Mouse (Mus musculus): ENCODE results near the gene Ostc. TPM values are rescaled to one million over a fixed set of nuclear protein-coding genes. Genes with fewer than 3 reads are reported as not detected.

Ostc gene
- polyA plus RNA-seq, 1 experiment: 67.7 TPM

GRCm38 (mm10) chr3:130712891-130713290 is 3.6 kb upstream of the Ostc start:
- no peak for DNase-seq (ENCODE audit: extremely low spot score in 1 of 2, low spot score in 1 of 2)

DNA sequence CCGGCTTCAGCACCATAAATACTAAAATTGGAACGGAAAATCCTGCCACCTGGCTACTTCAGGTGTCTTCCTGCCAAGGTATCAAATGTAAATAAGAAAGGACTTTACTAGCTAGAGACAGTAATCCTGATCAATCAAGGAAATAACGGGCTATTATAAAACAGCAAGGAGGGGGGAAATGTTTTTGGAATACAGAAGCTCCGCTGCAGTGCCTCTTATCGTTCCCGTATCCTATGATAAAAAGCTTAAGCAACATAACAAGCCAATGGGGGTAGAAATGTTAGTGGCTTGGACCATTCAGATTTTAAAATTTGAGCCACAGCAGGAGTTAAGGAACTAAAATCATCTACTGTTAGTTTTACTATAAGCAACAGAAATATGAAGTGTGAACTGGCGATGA is 859 bp upstream of the Ostc start:
- DNase-seq (ENCODE audit: extremely low spot score in 1 of 2, low spot score in 1 of 2): no peak

GRCm38 (mm10) chr3:130708529-130708928 is 715 bp downstream of the Ostc start:
- DNase-seq (ENCODE audit: extremely low spot score in 1 of 2, low spot score in 1 of 2): no peak

GRCm38 (mm10) chr3:130702289-130702688 is 7.0 kb downstream of the Ostc start:
- DNase-seq (ENCODE audit: extremely low spot score in 1 of 2, low spot score in 1 of 2): no peak

- no peak for DNase-seq (ENCODE audit: extremely low spot score in 1 of 2, low spot score in 1 of 2)
These were observed 11.6 kb downstream of the Ostc start for GRCm38 (mm10) chr3:130697622-130698021.

GRCm38 (mm10) chr3:130694705-130695104 is 14.5 kb downstream of the Ostc start:
- no peak for DNase-seq (ENCODE audit: extremely low spot score in 1 of 2, low spot score in 1 of 2)

- DNase-seq (ENCODE audit: extremely low spot score in 1 of 2, low spot score in 1 of 2): no peak
These were observed 15.1 kb downstream of the Ostc start for GRCm38 (mm10) chr3:130694041-130694593.

DNA sequence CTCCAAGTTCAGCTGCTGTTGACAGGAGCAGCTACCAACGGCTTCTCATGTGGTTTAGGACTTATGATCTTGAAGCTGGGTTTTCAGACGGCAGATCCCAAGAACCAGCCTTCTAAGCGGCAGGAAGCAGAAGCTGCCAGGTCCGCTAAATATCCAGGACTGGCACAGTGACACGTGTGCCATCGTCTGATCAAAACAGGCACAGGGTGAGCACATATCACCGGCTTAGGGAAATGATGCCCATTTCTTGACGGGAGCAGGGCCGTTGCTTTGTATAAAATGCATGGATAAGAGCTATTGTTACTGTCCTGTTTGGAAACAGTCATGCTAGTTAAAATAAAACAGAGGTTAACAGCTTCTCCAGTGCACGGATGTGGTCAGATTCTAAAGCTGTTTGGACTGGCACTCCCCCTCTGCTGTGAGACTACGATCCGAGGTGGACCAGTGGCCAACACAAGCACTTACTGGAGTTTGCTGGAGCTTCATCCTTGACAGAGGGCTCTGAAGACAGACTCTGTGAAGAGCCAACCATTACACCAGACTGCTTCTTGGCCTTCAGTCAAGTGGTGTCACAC is 17.6 kb downstream of the Ostc start:
- no peak for DNase-seq (ENCODE audit: extremely low spot score in 1 of 2, low spot score in 1 of 2)

GRCm38 (mm10) chr3:130690834-130691595 is 18.2 kb downstream of the Ostc start:
- DNase-seq (ENCODE audit: extremely low spot score in 1 of 2, low spot score in 1 of 2): no peak

DNA sequence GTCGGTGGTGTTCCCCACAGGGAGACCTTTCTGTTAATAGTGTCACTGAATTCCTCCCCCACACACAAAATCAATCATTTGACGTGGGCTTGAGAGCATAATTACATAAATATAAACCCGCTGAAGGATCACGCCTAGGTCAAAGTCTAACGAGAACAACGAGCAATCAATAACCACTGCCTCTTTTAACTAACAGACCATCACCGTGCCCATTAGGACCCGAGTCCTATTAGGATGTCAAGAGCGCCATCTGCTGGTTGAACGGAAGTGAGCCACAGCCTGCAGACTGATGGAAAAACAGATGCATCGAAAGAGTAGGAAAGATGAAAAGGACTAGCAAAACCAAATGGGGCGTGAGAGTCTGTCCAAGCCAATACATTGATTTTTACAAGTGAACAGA is 19.6 kb downstream of the Ostc start:
- DNase-seq (ENCODE audit: extremely low spot score in 1 of 2, low spot score in 1 of 2): peak; percentile 46 to 94

DNA sequence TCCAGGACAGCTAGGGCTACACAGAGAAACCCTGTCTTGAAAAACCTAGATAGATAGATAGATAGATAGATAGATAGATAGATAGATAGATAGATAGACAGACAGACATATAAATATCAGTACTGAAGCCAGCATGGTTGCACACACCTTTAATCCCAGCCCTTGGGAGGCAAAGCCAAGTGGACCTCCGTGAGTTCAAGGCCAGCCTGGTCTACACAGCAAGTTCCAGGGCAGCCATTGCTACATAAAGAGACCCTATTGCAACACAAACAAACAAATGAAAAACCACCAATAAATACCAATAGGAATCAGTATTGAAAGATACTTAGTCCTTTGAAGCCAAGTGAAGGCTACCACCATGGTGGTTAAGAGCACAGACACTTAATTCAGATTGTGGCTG is 22.2 kb downstream of the Ostc start:
- DNase-seq (ENCODE audit: extremely low spot score in 1 of 2, low spot score in 1 of 2): no peak

GRCm38 (mm10) chr3:130685014-130685366 is 24.3 kb downstream of the Ostc start:
- no peak for DNase-seq (ENCODE audit: extremely low spot score in 1 of 2, low spot score in 1 of 2)

GRCm38 (mm10) chr3:130684276-130685013 is 24.8 kb downstream of the Ostc start:
- DNase-seq (ENCODE audit: extremely low spot score in 1 of 2, low spot score in 1 of 2): no peak

DNA sequence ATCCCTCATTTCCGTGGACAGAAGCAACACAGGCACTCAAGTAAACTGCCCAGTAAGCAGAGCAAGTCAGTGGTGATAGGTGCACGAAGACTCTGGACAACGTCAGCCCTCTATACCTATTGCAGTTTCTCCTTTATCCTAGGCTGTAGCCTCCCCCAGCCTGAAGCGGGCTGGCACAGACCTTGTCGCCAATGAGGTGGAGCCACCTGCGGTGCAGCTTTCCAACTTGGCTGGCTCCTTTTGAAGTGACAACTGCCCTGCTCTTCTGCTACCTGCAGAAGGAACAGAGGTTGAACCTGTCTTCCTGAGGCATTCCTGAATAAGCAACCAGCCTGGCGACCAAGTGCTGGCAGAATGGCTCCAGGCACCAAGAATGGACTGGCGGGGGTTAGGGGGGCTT is 25.4 kb downstream of the Ostc start:
- DNase-seq (ENCODE audit: extremely low spot score in 1 of 2, low spot score in 1 of 2): no peak

GRCm38 (mm10) chr3:130682183-130682582 is 27.1 kb downstream of the Ostc start:
- DNase-seq (ENCODE audit: extremely low spot score in 1 of 2, low spot score in 1 of 2): no peak

- no peak for DNase-seq (ENCODE audit: extremely low spot score in 1 of 2, low spot score in 1 of 2)
These were observed 28.0 kb downstream of the Ostc start for GRCm38 (mm10) chr3:130681226-130681625.

DNA sequence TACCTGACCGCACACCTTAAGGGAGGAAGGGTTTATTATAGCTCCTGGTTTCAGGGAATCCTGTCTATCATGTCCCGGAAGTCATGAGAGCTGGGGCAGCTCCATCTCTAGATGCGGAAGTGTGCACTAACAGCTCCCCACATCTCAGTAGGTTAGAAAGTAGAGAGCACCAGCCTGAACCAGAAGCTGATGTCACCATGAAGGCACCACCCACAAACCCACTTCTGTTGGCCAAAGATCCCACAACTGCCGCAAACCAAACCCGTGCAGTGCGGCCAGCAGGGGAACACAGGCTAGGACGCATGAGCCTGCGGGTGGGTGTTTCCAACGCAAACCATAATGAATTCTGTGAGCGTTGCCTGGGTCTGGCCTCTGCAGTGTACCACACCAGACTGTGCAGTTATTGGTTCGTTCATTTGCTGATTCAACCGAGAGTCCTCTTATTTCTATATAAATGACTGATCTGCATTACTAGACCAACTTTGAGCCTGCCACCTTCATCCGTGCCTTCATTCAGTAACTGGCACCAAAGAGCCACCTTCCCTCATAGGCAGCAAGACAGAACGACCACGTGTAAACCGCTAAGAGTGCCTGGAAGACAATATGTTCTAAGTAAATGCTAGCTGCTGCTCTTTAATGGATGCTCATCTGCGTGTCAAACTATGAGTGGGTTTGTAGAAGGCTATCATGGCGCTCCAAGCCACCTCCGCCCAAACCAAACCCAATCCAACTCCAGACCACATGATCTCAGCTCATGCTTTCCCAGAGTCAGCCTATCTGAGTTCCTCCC is 31.4 kb downstream of the Ostc start:
- DNase-seq (ENCODE audit: extremely low spot score in 1 of 2, low spot score in 1 of 2): no peak

DNA sequence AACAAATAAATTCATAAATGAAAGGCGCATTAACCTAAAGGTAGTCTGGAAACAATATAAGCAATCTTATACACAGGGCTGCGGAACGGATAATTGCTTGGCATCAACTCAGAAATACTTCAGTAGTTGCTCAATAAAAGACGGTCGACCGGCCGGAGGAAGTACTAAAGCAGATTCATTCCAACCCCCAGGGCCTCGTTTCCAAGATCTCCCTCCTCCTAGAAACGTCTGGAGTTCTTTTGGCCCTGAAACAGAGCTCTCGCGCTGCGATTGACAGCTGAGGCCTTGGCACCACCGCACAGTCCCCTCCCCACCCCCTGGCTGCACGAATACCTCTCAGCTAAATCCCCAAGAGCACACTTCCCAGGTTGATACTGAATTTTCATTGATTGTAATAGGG is 38.0 kb downstream of the Ostc start:
- no peak for DNase-seq (ENCODE audit: extremely low spot score in 1 of 2, low spot score in 1 of 2)

DNA sequence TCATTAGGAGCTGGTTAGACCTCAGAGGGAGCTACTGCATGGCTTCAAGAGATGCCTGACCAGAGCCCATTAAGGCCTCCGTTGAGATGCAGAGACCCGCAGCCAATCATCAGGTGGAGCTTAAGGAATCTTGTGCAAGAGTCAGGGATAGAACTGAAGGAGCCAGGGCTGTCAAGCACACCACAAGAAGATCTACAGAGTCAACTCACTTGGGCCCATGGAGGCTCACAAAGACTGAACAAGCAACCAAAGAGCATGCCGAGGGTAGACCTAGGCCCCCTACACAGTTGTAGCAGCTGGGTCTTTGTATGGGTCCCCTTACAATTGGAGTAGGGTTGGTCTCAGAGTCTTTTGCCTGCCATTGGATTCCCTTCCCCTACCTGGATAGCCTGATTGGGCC is 46.7 kb downstream of the Ostc start:
- DNase-seq (ENCODE audit: extremely low spot score in 1 of 2, low spot score in 1 of 2): no peak

DNA sequence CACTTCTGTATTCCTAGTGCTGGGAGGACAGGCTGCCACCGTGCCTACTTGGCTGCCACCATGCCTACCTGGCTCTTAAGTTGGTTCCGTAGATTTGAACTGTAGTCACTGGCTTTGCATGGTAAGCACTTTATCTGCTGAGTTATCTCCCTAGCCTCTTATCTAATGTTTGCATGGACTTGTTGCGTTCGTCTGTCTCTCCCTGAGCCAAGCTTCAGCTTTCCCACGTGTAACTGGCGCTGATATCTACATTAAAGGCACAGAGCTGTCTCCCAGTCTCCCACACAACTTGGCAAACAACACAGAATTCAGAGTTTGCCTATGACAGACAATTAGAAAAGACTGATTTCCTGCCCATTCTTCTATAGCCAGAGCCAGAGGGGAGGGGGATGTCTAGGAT is 48.6 kb downstream of the Ostc start:
- no peak for DNase-seq (ENCODE audit: extremely low spot score in 1 of 2, low spot score in 1 of 2)

GRCm38 (mm10) chr3:130649569-130649968 is 59.7 kb downstream of the Ostc start:
- DNase-seq (ENCODE audit: extremely low spot score in 1 of 2, low spot score in 1 of 2): no peak

All from frontal cortex, adult 2 months (tissue).